Comparison of ENCODE assay signal across 18 mouse cellular contexts in genomic region chr1:90164319-90164718, GRCm38 (mm10). TPM values are rescaled to one million over a fixed set of nuclear protein-coding genes. Genes with fewer than 3 reads are reported as not detected.
DNase-seq lines count a peak whose midpoint lies in the region; ATAC-seq lines count a peak whose summit lies in the region.
"Had no signal": no experiment of that assay in that cellular context is flagged by ENCODE, and none has a peak within 500 bp of the region (broad histone marks: within the 10 kb centered on the region; RNA-seq: fewer than 3 reads in every experiment).

No protein-coding gene starts in this region.

- H3K27ac ChIP-seq in midbrain, embryonic 15.5 days: no peak overlapping the region
- no peak overlapping the region for H3K27ac ChIP-seq in midbrain, embryonic 11.5 days (ENCODE audit: low read depth, low read length)
- peak overlapping the region; percentile 61; the same call in 1 of the 2 replicates for H3K27ac ChIP-seq in embryonic facial prominence, embryonic 12.5 days
- peak overlapping the region; percentile 66; the same call in 1 of the 2 replicates for H3K27ac ChIP-seq in limb, embryonic 10.5 days
- H3K27ac ChIP-seq in intestine, embryonic 16.5 days (ENCODE audit: low read length): no peak overlapping the region
- H3K27ac ChIP-seq: heart, adult 2 months; intestine, embryonic 15.5 days had no signal

- no peak overlapping the region for H3K4me3 ChIP-seq in midbrain, embryonic 15.5 days
- no peak overlapping the region for H3K4me3 ChIP-seq in midbrain, embryonic 11.5 days (ENCODE audit: low read depth, low read length)
- no peak overlapping the region for H3K4me3 ChIP-seq in embryonic facial prominence, embryonic 12.5 days
- no peak overlapping the region for H3K4me3 ChIP-seq in limb, embryonic 10.5 days
- H3K4me3 ChIP-seq in intestine, embryonic 16.5 days (ENCODE audit: low read length): no peak overlapping the region
- H3K4me3 ChIP-seq: heart, adult 2 months; intestine, embryonic 15.5 days; limb, embryonic 13.5 days had no signal

- H3K27me3 ChIP-seq in midbrain, embryonic 15.5 days (replicated peaks): no peaks in the 10 kb centered on the region
- H3K27me3 ChIP-seq in midbrain, embryonic 11.5 days (ENCODE audit: control insufficient read depth, insufficient read depth, low read length): no peaks in the 10 kb centered on the region
- H3K27me3 ChIP-seq in embryonic facial prominence, embryonic 12.5 days: no peaks in the 10 kb centered on the region
- H3K27me3 ChIP-seq in limb, embryonic 10.5 days (ENCODE audit: low read depth, poor library complexity, severe bottlenecking): 0 out of 2 replicates have a peak, but pooled peaks cover 5% of the 10 kb centered on the region
- H3K27me3 ChIP-seq in intestine, embryonic 16.5 days (replicated peaks; ENCODE audit: control insufficient read depth, insufficient read depth, low read length): no peaks in the 10 kb centered on the region
- H3K27me3 ChIP-seq: intestine, embryonic 15.5 days; limb, embryonic 13.5 days had no signal

- WGBS in midbrain, embryonic 15.5 days: 33% methylated on average over 3 of the region's 3 CpGs
- 44% methylated on average over 3 of the region's 3 CpGs for WGBS in midbrain, embryonic 11.5 days
- WGBS in embryonic facial prominence, embryonic 12.5 days: 40% methylated on average over 3 of the region's 3 CpGs
- 46% methylated on average over 3 of the region's 3 CpGs for WGBS in limb, embryonic 10.5 days
- 45% methylated on average over 3 of the region's 3 CpGs for WGBS in intestine, embryonic 16.5 days

- no peaks in the 10 kb centered on the region for H3K36me3 ChIP-seq in midbrain, embryonic 15.5 days (replicated peaks)
- H3K36me3 ChIP-seq in midbrain, embryonic 11.5 days (ENCODE audit: control insufficient read depth, insufficient read depth, low read length): no peaks in the 10 kb centered on the region
- H3K36me3 ChIP-seq in embryonic facial prominence, embryonic 12.5 days: no peaks in the 10 kb centered on the region
- H3K36me3 ChIP-seq in limb, embryonic 10.5 days: no peaks in the 10 kb centered on the region
- H3K36me3 ChIP-seq in intestine, embryonic 16.5 days (ENCODE audit: control insufficient read depth, insufficient read depth, low read length): no peaks in the 10 kb centered on the region
- H3K36me3 ChIP-seq: intestine, embryonic 15.5 days; limb, embryonic 13.5 days had no signal

- DNase-seq in midbrain, embryonic 11.5 days (ENCODE audit: low spot score, missing footprints): no peak
- DNase-seq in NIH3T3 (ENCODE audit: low read depth): peak; percentile 66
- DNase-seq in limb, embryonic 10.5 days (ENCODE audit: low spot score): no peak
- DNase-seq in T-cell, adult 2 months (ENCODE audit: low spot score): no peak
- no peak for DNase-seq in kidney, postnatal 10 days
- DNase-seq: adrenal gland, adult 8-10 months; cerebellum, postnatal 14 days; heart, adult 2 months; kidney, postnatal 4 days; lung, postnatal 36 days; right cerebral cortex, postnatal 4 days; thymus, postnatal 14 days had no signal

- no peaks in the 10 kb centered on the region for H3K4me1 ChIP-seq in midbrain, embryonic 15.5 days
- H3K4me1 ChIP-seq in midbrain, embryonic 11.5 days (ENCODE audit: control insufficient read depth, insufficient read depth, low read length): no peaks in the 10 kb centered on the region; the same call in 1 of the 2 replicates
- peaks cover 23% of the 10 kb centered on the region for H3K4me1 ChIP-seq in embryonic facial prominence, embryonic 12.5 days
- H3K4me1 ChIP-seq in limb, embryonic 10.5 days: peaks cover 32% of the 10 kb centered on the region
- 0 out of 2 replicates have a peak, but pooled peaks cover 2% of the 10 kb centered on the region for H3K4me1 ChIP-seq in intestine, embryonic 16.5 days (ENCODE audit: control insufficient read depth, insufficient read depth, low read length)

- H3K4me2 ChIP-seq in midbrain, embryonic 15.5 days: no peak overlapping the region
- H3K4me2 ChIP-seq in midbrain, embryonic 11.5 days: no peak overlapping the region
- H3K4me2 ChIP-seq in embryonic facial prominence, embryonic 12.5 days (replicated peaks): no peak overlapping the region
- no peak overlapping the region for H3K4me2 ChIP-seq in intestine, embryonic 16.5 days (ENCODE audit: low read depth, low read length)
- H3K4me2 ChIP-seq: intestine, embryonic 15.5 days; limb, embryonic 13.5 days had no signal

- no peak overlapping the region for H3K9ac ChIP-seq in midbrain, embryonic 15.5 days
- H3K9ac ChIP-seq in midbrain, embryonic 11.5 days (ENCODE audit: low read length): no peak overlapping the region
- no peak overlapping the region for H3K9ac ChIP-seq in embryonic facial prominence, embryonic 12.5 days
- H3K9ac ChIP-seq in intestine, embryonic 16.5 days (ENCODE audit: low read depth, low read length): no peak overlapping the region
- H3K9ac ChIP-seq: intestine, embryonic 15.5 days; limb, embryonic 13.5 days had no signal

- H3K9me3 ChIP-seq in midbrain, embryonic 15.5 days: no peaks in the 10 kb centered on the region
- H3K9me3 ChIP-seq in midbrain, embryonic 11.5 days (ENCODE audit: control insufficient read depth, low read length): no peaks in the 10 kb centered on the region
- H3K9me3 ChIP-seq in embryonic facial prominence, embryonic 12.5 days: no peaks in the 10 kb centered on the region
- H3K9me3 ChIP-seq in limb, embryonic 10.5 days (replicated peaks): no peaks in the 10 kb centered on the region
- no peaks in the 10 kb centered on the region for H3K9me3 ChIP-seq in intestine, embryonic 16.5 days (ENCODE audit: control insufficient read depth, low read length)
- H3K9me3 ChIP-seq: intestine, embryonic 15.5 days; limb, embryonic 13.5 days had no signal

- ATAC-seq in midbrain, embryonic 15.5 days (replicated peaks): peak; percentile 33; the same call in 1 of the 2 replicates
- no peak for ATAC-seq in midbrain, embryonic 11.5 days (ENCODE audit: low FRiP score)
- peak; percentile 38; the same call in 1 of the 2 replicates for ATAC-seq in embryonic facial prominence, embryonic 12.5 days (ENCODE audit: insufficient number of reproducible peaks, insufficient read depth, low FRiP score, low TSS enrichment)
- ATAC-seq in intestine, embryonic 16.5 days: no peak
- ATAC-seq: intestine, embryonic 15.5 days had no signal

RNA-seq across cellular contexts. Expression of gene Iqca, which starts 11.1 kb away (rescaled TPM):
- 0.95 and 1.2 TPM in 2 replicates for polyA plus RNA-seq in midbrain, embryonic 15.5 days (2015; fragmentation: Nextera tagmentation; extraction: Ambion mirVana)
- 0.18 TPM in 1 of 2 replicates, not detected in the other for polyA plus RNA-seq in midbrain, embryonic 11.5 days (2014; fragmentation: Nextera tagmentation; extraction: Ambion mirVana)
- 0.17 and 0.51 TPM in 2 replicates for polyA plus RNA-seq in embryonic facial prominence, embryonic 12.5 days (2016; fragmentation: Nextera tagmentation; extraction: Ambion mirVana)
- not detected in 2 replicates for polyA plus RNA-seq in limb, embryonic 10.5 days (2016; fragmentation: Nextera tagmentation; extraction: Ambion mirVana)
- 0.15 TPM in 1 of 2 replicates, not detected in the other for polyA plus RNA-seq in intestine, embryonic 16.5 days (2015; fragmentation: Nextera tagmentation; extraction: Ambion mirVana)
- polyA plus RNA-seq: heart, postnatal 0 days had no signal

RNA-seq across cellular contexts. Expression of gene Ackr3, which starts 39.5 kb away (rescaled TPM):
- polyA plus RNA-seq in midbrain, embryonic 15.5 days (2015; fragmentation: Nextera tagmentation; extraction: Ambion mirVana): 11.3 and 11.4 TPM in 2 replicates
- polyA plus RNA-seq in midbrain, embryonic 11.5 days (2014; fragmentation: Nextera tagmentation; extraction: Ambion mirVana): 28.4 and 29.4 TPM in 2 replicates
- polyA plus RNA-seq in embryonic facial prominence, embryonic 12.5 days (2016; fragmentation: Nextera tagmentation; extraction: Ambion mirVana): 42.7 and 45.3 TPM in 2 replicates
- 12.9 and 16.5 TPM in 2 replicates for polyA plus RNA-seq in limb, embryonic 10.5 days (2016; fragmentation: Nextera tagmentation; extraction: Ambion mirVana)
- polyA plus RNA-seq in intestine, embryonic 16.5 days (2015; fragmentation: Nextera tagmentation; extraction: Ambion mirVana): 11.8 and 12.7 TPM in 2 replicates

Comparison
In these comparisons a context has a peak if more than half of its experiments do, and no peak if none do; other contexts are left out.
1. ATAC-seq: peak in midbrain, embryonic 15.5 days (single experiment) and embryonic facial prominence, embryonic 12.5 days (single experiment); none in midbrain, embryonic 11.5 days (single experiment) and intestine, embryonic 16.5 days (single experiment).
2. H3K27ac ChIP-seq: peak in embryonic facial prominence, embryonic 12.5 days (single experiment) and limb, embryonic 10.5 days (single experiment); none in midbrain, embryonic 15.5 days (single experiment), midbrain, embryonic 11.5 days (single experiment) and intestine, embryonic 16.5 days (single experiment).